Mouse (Mus musculus) thymus, adult 2 months (tissue): Measurements from ENCODE around the gene Krt1.

Experiments
- CTCF ChIP-seq: fragments of 200-500 bp; IDR thresholded peaks from 2 replicates; pipeline ENCODE4 v1.5.1; 2012; ENCODE audit warnings: mild to moderate bottlenecking, control low read depth, low read length, moderate library complexity, borderline replicate concordance; ENCODE audit not compliant: control insufficient read depth, poor library complexity, insufficient read depth; ENCODE audit errors: extremely low read depth
- POLR2A ChIP-seq: fragments of 200-500 bp; IDR thresholded peaks from 2 replicates; pipeline ENCODE4 v1.6.1; 2012; ENCODE audit warnings: mild to moderate bottlenecking, low read length, control low read depth, moderate library complexity; ENCODE audit not compliant: control insufficient read depth, poor library complexity, insufficient read depth; ENCODE audit errors: extremely low read depth

- TF ChIP-seq CTCF = no peak
- no peak for TF ChIP-seq POLR2A
These were observed 15.7 kb downstream of the Krt1 start for GRCm38 (mm10) chr15:101834784-101835328.
